Mouse (Mus musculus) c-Kit-positive CD71-negative TER-119-negative erythroid progenitor cells, embryonic 14.5 days (primary cell): ENCODE data around the gene Kcnab1.
"Not testable (repeated sequence)": the region's sequence is repeated elsewhere in the genome, so short reads cannot be mapped to it uniquely, and the experiment has no call there.

Experiments used
- DNase-seq: peaks from one replicate; pipeline ENCODE4 v3.0.0-alpha.2; 2013; ENCODE audit warnings: low read depth

Gene Kcnab1

DNA sequence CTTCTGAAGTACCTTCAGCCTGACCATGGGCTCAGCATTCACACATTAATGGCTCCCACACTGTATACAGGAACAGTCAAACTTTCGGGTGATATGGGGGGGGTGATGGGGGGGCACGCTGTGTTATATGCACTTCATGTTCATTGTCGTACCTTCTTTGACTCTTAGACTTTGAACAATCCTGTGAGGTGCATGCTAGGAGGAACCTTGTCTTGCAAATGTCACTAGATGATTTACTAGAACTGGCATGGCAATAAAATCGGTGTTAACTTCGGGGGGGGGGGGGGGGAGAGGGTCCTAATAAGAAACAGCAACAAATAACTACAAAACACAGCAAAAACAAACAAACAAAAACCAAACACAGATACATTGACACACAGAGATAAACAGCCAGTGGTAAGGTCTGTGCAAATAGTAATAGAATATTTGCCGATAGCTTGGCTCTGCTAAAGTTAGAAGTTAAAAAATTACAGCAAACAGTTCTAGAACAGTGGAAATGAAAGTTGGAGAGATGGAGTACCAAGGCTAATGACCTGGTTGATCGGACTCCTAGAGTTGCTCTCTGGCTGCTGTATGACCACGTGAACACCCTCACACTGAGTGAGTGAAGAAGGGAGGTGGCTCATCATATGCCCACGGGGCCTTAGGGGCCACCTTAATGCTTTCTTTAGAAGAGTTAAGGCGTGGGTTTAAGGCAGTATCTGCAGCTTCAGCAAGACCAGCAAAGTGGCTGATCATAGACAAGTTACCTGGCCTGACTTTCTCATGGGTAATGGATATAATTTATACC lies 256.9 kb downstream of the Kcnab1 start:
- DNase-seq = no peak

GRCm38 (mm10) chr3:65367944-65368343 lies 258.8 kb downstream of the Kcnab1 start:
- no peak for DNase-seq

- no peak for DNase-seq
Measured at GRCm38 (mm10) chr3:65372552-65372951, 263.4 kb downstream of the Kcnab1 start.

DNA sequence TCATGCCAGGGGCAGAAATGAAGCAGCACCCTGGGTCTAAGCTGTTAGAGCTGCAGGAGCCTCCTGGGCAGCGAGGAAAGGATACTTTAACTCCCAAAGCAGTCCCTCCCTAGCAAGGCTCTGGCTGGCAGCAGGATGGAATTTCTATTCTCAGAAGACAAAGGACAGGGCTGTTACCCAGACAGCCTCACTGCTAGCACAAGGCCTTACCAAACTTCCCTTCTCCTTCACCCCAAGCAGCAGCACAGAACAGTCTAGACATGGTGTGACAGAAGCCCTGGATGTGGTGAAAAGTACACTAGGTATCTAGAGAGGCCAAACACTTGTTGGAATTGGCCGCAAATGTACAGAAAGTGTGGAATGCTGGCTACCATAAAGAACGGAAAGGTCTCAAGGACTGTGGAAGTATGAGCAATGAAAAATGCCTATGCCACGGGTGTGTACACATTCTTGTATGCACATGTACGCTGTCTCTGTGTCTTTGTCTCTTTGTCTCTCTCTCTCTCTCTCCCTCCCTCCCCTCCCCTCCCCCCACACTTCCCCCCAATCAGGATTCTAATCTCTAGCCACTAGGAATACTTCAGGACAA lies 264.5 kb downstream of the Kcnab1 start:
- no peak for DNase-seq

GRCm38 (mm10) chr3:65374729-65375128 lies 265.5 kb downstream of the Kcnab1 start:
- DNase-seq = no peak

- no peak for DNase-seq
Measured at GRCm38 (mm10) chr3:65378724-65379123, 269.5 kb downstream of the Kcnab1 start.

DNA sequence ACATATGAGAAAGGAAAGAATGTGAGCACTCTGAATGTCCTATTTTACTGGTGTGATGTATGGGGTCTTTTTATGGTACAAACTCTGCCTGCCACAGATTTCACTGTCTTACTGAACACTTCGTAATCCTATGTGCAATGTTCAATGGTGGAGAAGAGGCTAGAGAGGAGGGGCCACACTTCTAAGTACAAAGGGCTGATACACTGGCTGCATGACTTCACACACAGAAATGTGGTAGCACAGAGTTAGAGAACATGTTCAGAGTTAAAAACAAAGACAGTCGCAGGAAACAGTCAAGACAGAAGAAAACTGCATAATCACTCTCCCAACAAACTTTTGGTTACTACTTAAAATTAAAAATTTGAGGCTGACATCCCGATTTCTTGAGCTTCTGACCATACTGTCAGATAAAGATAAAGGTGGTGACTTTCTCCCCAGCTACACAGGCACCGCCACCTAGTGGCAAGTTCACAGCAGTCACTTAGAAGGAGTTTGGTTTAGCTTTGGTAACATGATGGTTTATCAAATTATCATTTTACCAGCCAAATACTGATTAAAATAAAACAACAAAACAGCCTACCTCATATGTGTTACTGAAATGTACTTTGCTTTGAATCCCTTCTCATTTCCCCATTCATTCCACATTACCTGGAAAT lies 270.8 kb downstream of the Kcnab1 start:
- peak; percentile 30 for DNase-seq

- no peak for DNase-seq
Measured at GRCm38 (mm10) chr3:65381094-65381493, 271.9 kb downstream of the Kcnab1 start.

DNA sequence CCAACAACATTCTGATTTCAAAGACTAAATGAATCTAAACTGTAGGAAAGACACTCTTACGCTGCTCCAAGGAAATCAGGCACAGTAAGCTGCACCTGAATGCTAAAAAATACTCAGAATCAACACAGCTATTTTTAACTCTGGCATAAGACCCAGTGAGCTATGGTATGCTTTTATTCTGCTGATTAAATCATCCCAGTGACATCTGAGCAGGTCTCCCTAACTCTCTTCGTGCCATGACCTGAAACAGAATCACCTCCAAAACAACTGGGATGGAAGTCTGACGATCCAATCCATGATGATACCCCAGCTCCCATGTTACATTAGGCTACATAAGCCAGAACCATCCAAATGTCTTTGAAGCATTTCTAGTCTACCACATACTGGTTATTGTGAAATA lies 275.2 kb downstream of the Kcnab1 start:
- DNase-seq = no peak

DNA sequence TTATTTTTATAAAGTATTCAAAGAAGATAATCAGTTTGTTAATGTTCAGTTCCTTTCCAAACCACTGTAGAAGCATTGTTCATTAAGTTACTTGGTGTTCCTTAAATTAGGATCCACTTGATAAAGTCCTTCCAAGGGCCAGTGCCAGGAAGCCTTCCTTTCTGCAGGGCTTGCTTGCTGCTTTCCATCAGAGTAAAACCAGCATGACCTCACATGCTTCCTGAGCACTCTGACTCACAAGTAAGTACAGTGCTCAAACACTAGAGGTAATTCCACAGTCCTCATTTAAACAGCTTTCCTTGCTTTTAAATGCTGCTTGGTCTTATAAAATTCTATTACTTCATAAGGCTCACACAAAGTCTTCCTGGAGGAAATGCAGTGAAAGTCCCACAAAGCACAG lies 276.6 kb downstream of the Kcnab1 start:
- no peak for DNase-seq

DNA sequence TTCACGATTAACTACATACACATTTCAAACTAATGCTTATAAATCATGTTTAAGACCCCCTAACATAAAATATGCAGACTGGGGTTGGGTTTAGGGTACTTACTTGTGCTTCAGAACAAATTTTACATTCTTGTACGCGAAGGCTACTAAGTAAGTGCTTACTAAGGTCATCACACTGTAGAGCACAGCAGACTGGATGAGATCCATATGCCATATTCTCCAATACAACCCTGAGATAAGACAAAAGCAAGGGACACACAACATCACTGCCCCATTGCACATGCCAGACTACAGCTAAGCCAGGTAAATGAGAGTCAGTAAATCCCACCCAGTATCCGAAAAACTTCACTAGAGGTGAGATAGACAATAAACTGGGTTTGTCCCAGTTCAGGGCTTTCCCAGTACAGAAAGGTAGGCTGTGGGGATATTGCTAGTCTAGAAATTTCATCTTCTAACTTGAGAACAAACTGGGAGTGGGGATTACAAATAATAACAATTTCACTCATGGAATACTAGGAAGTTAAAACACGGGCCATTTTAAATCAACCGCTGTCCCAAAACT lies 282.1 kb downstream of the Kcnab1 start:
- no peak for DNase-seq

GRCm38 (mm10) chr3:65391784-65392420 lies 282.7 kb downstream of the Kcnab1 start:
- DNase-seq = peak; percentile 23

GRCm38 (mm10) chr3:65392421-65392817 lies 283.2 kb downstream of the Kcnab1 start, which contains the start of gene Ssr3:
TSS of gene Ssr3 (minus strand) at chr3:65392623.
- peak; percentile 89 for DNase-seq

- DNase-seq = not testable (repeated sequence)
Measured at GRCm38 (mm10) chr3:65395111-65395510, 285.9 kb downstream of the Kcnab1 start.

GRCm38 (mm10) chr3:65396835-65397504 lies 287.8 kb downstream of the Kcnab1 start:
- DNase-seq = no peak

DNA sequence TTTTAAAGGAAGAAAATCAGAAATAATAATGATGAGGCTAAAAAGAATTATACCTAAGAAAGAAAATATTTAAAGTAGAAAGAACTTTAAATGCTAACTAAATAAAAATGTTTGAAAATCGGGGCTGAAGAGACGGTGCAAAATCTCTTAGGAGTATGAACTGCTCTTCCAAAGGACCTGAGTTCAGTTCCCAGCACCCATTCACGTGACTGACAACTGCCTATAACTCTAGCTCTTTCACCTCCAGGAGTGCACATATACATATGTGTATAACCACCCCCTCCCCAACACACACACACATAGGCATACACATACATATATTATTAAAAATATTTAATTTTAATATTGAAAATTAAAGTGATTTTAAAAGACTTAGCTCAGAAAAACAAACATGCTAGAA lies 288.4 kb downstream of the Kcnab1 start:
- no peak for DNase-seq

DNA sequence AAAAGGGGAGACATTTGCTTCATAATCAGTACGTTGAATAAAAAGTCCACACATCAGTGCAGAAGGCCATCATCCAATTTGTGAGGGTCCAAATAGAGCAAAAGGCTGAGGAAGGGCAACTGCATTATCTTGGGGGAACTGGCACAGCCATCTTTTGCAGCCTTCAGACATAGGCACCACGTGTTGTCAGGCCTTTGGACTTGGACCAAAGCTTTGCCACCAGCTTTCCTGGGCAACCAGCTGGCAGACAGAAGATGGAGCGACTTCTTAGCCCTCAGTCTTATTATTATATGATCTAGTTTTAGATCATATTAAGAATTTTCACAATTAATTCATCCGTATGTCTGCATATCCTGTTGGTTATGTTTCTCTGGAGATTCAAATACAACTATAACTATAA lies 296.6 kb downstream of the Kcnab1 start:
- no peak for DNase-seq

GRCm38 (mm10) chr3:65407891-65408290 lies 298.7 kb downstream of the Kcnab1 start:
- DNase-seq = no peak

DNA sequence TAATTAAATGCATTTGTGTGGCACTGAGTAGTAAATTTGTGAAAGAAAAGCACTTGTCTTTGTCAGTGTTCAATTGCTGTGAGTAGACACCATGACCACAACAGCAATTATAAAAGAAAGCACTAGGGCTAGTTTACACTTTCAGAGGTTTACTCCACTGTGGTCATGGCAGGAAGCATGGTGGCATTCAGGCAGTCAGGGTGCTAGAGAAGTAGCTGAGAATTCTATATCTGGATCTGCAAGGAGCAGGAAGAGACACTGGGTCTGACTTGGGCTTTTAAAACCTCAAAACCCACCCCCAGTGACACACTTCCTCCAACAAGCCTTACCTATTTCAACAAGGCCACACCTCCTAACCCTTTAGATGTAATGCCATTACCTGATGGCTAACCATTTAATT lies 307.4 kb downstream of the Kcnab1 start:
- no peak for DNase-seq

- peak; percentile 35 for DNase-seq
Measured at GRCm38 (mm10) chr3:65417913-65418594, 308.9 kb downstream of the Kcnab1 start.

- DNase-seq = no peak
Measured at GRCm38 (mm10) chr3:65419706-65420105, 310.5 kb downstream of the Kcnab1 start.
